Mouse (Mus musculus) layer of hippocampus, postnatal 14 days (tissue): ENCODE results near the gene Pip4k2c. TPM values are rescaled to one million over a fixed set of nuclear protein-coding genes. Genes with fewer than 3 reads are reported as not detected.
"Not testable (repeated sequence)": the region's sequence is repeated elsewhere in the genome, so short reads cannot be mapped to it uniquely, and the experiment has no call there.

Experiments used
- DNase-seq, 2 experiments: peaks; one replicate each; pipeline ENCODE4 v3.0.0; 2021 to 2022; ENCODE audit warnings: low spot score in 2 of 2, mixed read lengths in 1 of 2
- total RNA-seq, 2 experiments: library from RNA; stranded (reverse); gene quantifications; 2 replicates each; pipeline ENCODE4 v1.2.3; 2021

The Pip4k2c gene
- total RNA-seq, 2 experiments from 2014 or later, result 65.7 to 69.2 TPM

DNA sequence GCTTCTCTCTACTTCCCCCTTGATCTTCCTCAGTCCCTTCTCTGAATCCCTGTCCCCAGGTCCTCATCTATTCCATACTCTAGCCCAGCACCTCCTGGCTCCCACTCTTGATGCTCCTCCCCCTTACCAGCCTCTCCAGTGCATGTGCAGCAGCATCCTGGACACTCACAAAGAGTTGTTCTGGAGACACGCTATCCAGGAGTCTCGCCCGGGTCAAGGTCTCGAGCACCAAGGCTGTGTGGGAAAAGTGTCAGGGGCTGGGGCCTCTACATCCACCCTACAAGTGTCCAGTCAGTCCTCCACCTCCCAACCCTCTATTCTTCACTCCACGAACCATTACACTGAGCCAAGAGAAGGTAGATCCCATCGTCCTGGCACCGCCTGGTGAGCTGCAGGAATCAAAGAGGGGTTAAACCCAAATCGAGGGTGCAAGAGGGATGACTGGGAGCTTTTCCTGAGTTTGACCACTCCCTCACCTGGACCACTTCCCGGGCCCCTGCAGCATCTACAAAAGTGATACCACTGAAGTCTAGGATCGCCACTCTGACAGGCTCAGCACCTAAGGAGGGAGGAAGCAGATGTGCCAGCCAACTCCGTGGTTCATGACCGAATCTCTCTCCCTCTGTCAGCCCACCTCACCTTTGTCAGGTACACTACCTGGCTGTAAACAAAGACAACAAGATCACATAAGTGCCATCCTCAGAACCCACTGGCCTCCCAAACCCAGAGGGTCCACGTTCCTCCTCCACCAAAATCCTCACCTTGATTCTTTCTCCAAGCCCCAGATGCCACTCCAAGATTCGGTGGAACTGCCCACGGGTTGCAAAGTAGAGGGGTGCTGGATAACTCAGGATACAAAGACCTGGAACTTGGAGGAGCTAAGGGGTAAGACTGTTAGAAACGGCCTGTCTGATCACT, 38.0 kb downstream of the Pip4k2c start:
- peak in 1 of 2 experiments; percentile 3 for DNase-seq

DNA sequence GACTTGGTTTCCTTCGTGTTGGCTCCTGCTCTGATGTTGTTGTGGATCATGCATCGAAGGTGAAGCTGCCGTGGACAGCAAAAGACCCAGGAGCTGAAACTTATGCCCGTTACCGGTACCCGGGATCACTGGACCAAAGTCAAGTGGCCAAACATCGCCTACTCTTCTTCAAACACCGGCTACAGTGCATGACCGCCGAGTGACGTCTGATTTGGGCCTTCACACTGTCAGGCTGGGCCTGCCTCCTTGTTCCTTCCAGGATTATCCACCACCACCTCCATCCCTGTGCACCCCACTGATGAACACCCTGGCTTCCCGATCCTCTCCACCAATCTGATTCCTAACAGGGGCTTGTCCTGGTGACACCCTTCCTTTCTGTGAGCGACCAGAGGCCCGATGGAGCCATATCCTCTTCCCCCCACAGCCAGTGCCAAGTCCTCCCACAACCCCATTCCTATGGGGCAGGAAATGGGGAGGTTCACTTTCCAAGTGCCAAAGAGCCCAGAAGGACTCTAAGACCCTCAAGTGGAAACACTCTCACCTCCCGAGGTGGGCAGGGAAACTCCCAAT, 39.7 kb downstream of the Pip4k2c start:
- DNase-seq, result peak in 1 of 2 experiments; percentile 3

- DNase-seq, result peak in 1 of 2 experiments; percentile 49
These were observed 40.5 kb downstream of the Pip4k2c start for GRCm38 (mm10) chr10:127170837-127171272.

DNA sequence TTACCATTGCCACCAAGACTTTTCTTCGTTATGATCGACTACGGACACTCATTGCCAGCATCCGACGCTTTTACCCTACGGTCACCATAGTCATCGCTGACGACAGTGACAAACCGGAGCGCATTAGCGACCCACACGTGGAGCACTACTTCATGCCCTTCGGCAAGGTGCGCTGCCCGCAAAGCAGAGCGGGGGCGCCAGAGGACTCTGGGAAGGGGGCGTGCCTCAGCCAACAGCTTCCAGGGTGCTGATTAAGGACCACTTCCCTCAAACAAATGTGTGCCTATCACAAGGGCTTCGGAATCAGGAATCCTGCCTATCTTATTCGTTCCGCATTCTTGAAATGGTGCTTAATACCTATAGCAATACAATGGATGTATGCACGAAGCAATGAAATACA, 41.4 kb downstream of the Pip4k2c start:
- DNase-seq, result no peak

GRCm38 (mm10) chr10:127167614-127168192, 43.7 kb downstream of the Pip4k2c start:
- DNase-seq, result peak in 1 of 2 experiments; percentile 1

DNA sequence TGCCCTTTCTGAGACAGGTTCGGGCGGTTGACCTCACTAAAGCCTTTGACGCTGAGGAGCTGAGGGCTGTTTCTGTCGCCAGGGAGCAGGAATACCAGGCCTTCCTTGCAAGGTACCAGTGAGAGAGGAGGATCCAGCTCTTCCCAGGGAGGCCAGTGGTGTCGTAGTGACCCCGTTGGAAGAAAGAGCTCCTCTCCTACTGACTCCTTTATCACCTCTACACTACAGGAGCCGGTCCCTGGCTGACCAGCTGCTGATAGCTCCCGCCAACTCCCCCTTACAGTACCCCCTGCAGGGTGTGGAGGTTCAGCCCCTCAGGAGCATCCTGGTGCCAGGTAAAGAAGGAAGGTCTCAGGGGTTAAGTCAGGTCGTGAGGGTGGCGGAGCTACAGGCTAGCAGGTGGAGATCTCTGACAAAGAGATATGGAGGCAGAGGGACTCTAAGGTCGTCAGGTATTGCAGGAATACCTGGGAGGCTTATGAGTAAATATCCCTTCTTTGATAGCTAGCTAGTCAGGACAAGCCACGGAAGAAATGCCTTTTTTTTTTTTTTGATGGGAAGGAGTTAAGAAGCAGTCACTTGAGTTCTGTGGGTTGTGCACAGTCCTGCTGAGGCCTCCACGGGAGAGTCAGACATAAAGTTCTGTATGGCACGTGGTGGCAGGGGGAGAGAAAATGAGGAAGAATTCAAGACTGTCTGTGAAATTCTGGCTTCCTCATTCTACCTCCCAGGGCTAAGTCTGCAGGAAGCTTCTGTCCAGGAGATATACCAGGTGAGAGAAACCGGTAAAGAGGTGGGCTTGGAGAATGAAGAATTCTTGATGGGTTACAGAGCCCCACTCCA, 44.4 kb downstream of the Pip4k2c start:
- DNase-seq, result peak in 1 of 2 experiments; percentile 8

DNA sequence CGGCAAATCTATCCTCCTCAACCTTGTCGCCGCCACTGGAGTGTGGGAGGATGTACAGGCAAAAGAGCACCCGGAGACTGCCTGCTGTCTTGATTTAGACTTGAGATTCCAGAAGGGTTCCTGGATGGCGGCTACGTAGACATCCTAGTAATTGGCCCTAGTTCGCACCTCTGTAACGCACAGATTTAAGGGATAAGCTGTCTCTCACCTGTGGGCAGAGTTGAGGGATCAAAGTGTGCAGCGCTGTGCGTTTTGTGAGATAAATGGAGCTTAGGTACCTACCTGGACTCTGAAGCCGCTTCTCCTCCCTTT, 45.0 kb downstream of the Pip4k2c start:
- no peak for DNase-seq

GRCm38 (mm10) chr10:127165654-127166403, 45.6 kb downstream of the Pip4k2c start:
- no peak for DNase-seq

GRCm38 (mm10) chr10:127165354-127165653, 46.1 kb downstream of the Pip4k2c start:
- DNase-seq, result no peak

DNA sequence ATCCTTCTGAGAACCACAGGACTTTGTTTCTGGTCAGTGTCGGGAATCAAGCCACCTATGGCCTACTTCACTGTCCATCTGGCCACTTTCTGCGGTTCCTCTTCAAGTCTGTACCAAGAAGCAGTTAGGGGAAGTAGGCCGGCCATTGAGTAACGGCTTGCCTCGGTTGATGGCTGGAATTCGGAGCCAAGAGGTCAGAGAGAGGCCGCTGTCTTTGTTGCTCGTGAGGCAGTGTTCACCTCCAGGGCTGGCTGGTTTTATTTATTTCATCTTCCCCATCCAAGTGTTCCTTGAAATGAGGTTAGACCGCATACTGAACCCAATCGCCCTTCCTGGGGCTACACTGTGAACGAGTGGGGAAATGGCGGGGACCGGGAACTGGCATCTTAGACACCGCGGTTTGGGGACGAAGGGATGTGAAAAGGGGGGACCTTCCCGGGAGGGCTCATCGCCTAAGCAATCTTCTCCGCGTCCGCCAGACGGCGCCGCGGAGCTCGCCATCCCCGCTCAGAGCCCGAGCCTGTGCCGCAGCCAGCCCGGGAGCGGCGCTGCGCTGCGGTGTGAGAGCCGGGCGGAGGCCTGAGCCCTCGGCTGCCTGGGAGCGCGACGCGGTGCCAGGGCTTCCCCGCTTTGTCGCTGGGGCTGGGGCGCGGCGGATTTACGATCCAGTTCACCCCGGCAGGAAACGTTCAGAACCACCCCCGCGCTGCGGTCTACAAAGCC, 46.6 kb downstream of the Pip4k2c start, which contains the start of gene B4galnt1:
B4galnt1 (plus strand) TSS at position 595 of the 723 bp plus-strand sequence.
- peak; percentile 76 to 85 for DNase-seq

GRCm38 (mm10) chr10:127164190-127164589, 47.2 kb downstream of the Pip4k2c start:
- no peak for DNase-seq

DNA sequence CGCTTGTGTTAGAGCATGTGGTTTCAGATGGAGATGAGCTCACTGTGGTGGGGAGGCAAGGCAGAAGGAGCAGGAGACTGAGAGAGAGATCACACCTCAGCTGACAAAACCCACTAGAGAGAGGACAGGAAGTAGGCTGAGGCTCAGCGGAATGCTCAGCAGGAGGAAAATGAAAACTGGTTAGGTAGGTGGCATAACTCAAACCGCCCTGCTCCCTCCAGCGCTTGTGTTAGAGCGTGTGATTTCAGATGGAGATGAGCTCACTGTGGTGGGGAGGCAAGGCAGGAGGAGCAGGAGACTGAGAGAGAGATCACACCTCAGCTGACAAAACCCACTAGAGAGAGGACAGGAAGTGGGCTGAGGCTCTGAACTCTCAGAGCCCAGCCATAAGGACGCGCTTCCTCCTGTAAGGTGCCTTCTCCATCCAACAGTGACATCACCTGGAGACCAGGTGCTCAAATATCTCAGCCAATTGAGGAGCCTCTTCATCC, 48.6 kb downstream of the Pip4k2c start:
- DNase-seq, result not testable (repeated sequence)

DNA sequence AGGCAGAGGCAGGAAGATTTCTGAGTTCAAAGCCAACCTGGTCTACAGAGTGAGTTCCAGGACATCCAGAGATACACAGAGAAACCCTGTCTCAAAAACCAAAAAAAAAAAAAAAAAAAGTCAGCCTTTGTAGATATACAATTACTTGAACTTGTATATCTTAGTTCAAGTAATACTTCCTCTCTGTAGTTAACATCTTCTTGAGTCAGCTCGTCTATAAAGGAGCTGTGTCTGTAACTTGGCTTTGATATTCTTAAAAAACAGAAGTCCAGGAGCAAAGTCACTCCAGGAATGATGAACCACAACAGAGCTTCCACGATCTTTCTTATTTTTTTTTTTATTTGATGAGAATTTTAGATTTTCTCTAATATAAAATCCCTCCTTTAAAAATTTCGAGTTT, 50.7 kb downstream of the Pip4k2c start:
- no peak for DNase-seq

DNA sequence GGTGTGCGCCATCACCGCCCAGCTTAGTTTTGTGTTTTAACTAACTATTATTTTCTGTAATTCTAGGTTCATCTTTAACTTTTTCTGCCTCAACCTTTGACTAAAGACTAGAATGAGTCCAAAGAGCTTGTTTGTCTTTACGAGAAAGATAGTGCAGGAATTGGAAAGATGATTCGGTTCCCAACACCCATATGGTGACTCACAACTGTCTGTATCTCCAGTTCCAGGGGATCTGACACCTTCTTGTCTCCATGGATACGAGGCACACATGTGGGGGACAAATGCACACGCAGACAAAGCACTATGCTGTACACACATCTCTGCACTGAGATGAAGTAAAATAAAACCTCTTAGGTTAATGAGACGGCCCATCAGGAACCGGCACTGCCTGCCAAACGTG, 51.3 kb downstream of the Pip4k2c start:
- no peak for DNase-seq

DNA sequence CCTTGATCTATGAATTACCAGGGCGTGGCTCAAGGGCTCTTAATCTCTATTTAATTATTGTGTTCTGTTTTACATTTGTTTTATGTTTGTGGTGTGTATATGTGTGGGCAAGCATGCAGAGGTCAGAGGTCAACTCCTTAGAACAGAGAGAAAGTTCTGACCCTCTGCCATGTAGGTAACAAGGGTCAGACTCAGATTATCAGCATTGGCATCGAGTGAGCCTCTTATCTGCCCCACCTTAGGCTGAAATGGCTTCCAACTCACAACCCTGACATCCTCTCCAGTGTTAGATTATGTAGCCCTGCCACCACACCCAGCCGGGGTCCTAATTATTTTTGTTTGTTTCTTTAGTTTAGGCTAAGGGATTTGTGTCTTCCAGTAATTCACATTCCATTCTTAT, 52.9 kb downstream of the Pip4k2c start:
- DNase-seq, result no peak

DNA sequence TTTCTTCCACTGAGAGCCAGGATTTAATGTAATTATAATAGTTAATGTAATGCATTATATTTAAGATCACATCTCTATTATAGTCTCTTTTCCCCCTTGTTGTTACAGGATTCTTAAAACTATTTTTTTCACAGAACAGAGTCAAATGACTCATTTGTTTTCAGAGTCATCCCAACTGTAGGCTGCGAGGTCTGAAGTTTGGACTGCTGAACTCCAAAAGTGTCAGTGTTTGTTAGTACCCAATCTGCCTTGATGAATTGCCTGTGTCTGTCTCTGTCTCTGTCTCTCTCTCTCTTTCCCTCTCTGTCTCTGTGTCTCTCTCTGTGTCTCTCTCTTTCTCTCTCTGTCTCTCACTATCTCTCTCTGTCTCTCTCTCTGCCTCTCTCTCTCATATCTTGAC, 54.9 kb downstream of the Pip4k2c start:
- no peak for DNase-seq

- DNase-seq, result no peak
These were observed 55.3 kb downstream of the Pip4k2c start for GRCm38 (mm10) chr10:127156089-127156488.

- DNase-seq, result no peak
These were observed 56.7 kb downstream of the Pip4k2c start for GRCm38 (mm10) chr10:127154652-127155051.

DNA sequence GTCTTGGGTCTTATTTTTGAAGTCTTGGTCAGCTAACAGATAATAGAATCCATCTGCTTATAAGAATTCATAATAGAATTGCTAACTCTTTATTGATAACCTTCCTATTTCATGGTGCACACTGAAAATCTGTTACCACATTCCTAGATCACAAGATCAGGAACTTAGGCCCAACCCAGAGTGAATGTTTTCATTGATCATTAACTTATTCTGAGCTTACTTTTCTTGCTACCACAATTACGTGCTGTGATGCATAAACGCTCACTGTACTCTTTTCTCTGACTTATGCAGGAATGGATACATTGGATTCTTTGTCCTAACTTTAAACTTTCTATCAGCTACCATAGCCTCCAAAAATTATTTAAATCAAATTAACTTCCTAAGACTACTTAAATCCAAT, 57.1 kb downstream of the Pip4k2c start:
- DNase-seq, result no peak

DNA sequence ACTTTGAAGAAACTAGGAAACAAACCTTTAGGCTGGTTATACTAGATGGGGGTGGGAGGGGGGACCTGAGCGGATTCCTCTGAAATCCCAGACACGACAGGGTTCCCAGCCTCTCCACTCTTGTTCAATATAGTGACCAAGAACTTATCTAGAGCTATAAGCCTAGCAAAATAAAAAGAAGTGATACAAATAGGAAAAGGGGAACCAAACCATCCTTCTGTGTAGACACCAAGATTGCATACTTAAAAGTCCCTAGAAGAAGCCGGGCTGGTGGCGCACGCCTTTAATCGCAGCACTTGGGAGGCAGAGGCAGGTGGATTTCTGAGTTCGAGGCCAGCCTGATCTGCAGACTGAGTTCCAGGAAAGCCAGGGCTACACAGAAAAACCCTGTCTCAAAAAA, 58.1 kb downstream of the Pip4k2c start:
- DNase-seq, result no peak
